Mouse (Mus musculus): Measurements from ENCODE around the gene Tecr. TPM values are rescaled to one million over a fixed set of nuclear protein-coding genes. Genes with fewer than 3 reads are reported as not detected.

Gene Tecr
- polyA plus RNA-seq (2014; fragmentation: Nextera tagmentation; extraction: Ambion mirVana) = 679 and 704 TPM in 2 replicates

DNA sequence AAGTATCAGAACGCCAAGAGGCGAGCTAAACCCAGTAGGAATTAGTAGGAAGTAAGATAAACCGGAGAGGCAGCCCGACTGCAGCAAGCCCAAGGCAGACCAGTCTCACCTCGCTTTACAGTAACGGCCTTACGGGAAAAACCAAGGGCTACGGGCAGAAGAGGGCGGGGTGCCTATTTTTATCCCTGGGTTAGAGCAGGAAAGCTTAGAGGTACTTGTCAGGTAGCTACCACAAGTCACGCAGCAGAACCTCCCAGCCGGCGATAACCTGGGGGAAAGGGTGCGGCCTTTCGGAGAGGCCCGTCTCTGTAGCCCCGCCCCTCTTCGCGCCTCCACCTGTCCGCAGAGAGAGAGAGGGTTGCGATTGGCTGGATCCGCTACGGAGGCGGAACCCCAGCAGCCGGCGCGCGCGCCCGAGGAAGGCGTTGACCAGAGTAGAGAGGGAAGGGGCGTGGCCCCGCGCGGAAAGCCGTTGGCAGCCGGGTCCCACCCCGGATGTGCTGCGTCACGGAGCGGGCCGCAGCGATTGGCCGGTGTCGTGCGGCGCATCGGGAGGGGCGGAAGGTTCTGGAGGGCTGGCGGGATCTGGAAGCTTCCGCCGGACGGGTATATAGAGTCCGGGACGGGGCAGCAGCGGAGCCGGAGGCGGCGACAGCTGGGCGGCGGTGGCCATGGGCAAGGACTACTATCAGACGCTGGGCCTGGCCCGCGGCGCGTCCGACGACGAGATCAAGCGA lies at the start of gene Tecr, which contains the start of gene Dnajb1:
TSS of gene Tecr (minus strand) at position 311 of the 737 bp plus-strand sequence.
TSS of gene Dnajb1 (plus strand) at position 533 of the 737 bp plus-strand sequence.
- Histone ChIP-seq H3K4me3 (ENCODE audit: low read depth, low read length) (peak within 1 kb of the TSS; percentile 84), H3K9me3 (ENCODE audit: control insufficient read depth, low read length) (no peaks in the 10 kb centered on the region), H3K27me3 (ENCODE audit: control insufficient read depth, insufficient read depth, low read length) (no peaks in the 10 kb centered on the region), H3K4me2 (ENCODE audit: low read depth, severe bottlenecking) (peak within 1 kb of the TSS; percentile 74), H3K9ac (ENCODE audit: low read length) (peak within 1 kb of the TSS; percentile 85), H3K4me1 (ENCODE audit: control insufficient read depth, insufficient read depth, low read length) (peaks cover 6% of the 10 kb centered on the region), H3K36me3 (ENCODE audit: control insufficient read depth, insufficient read depth, low read length) (peaks cover 16% of the 10 kb centered on the region), H3K27ac (replicated peaks; ENCODE audit: low read depth, low read length) (peak within 1 kb of the TSS; percentile 90)
- DNase-seq (ENCODE audit: low spot score) = peak; percentile 100
- peak; percentile 96 for ATAC-seq (ENCODE audit: insufficient number of reproducible peaks, low FRiP score, low TSS enrichment, low read depth)
- WGBS = under 1% methylated on average over 68 of the region's 69 CpGs

DNA sequence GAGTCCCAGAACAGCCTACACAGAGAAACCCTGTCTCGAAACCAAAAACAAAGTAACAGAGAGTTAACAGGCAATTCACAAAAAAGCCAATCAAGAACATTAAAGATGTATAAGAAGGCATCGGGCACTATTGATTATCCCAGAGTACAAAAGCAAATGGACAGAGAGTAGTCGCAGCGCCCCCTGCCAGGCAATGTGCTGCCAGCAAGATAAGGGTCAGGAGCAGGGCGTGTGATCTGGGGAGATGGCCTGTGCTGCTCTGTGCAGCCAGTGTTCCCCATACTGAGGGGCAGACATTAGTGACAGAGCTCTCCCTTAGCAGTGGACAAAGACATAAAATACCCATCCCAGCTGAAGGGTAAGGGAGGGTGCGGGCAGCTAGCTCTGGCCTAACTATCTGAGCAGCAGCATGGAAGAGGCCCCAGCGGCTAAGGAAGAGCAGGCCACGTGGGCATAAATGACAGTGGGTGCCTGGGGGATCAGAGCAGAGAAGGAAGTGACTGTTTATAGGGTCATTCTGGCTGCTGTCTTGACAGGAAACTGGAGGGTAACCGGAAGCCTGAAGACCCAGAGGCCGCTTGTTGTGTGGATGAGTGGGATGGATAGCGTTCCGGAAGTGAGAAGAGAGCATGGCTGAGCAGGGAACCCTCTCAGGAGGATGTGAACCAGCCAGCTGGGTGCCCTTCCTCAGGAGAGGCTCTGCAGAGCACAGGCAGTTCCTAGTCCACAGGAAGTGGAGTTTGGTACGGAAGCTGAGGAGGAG lies 48.9 kb upstream of the Tecr start:
- H3K4me3 ChIP-seq (ENCODE audit: low read depth, low read length) = no peak overlapping the region
- H3K4me2 ChIP-seq (ENCODE audit: low read depth, severe bottlenecking) = no peak overlapping the region
- ATAC-seq (ENCODE audit: insufficient number of reproducible peaks, low FRiP score, low TSS enrichment, low read depth) (no peak), DNase-seq (ENCODE audit: low spot score) (no peak)
- no peaks in the 10 kb centered on the region; the same call in 1 of the 2 replicates for H3K36me3 ChIP-seq (ENCODE audit: control insufficient read depth, insufficient read depth, low read length)
- peaks cover 27% of the 10 kb centered on the region for H3K4me1 ChIP-seq (ENCODE audit: control insufficient read depth, insufficient read depth, low read length)
- no peak overlapping the region for H3K27ac ChIP-seq (replicated peaks; ENCODE audit: low read depth, low read length)
- WGBS = 91% methylated on average over 13 of the region's 13 CpGs
- H3K27me3 ChIP-seq (ENCODE audit: control insufficient read depth, insufficient read depth, low read length) = no peaks in the 10 kb centered on the region
- H3K9ac ChIP-seq (ENCODE audit: low read length) = no peak overlapping the region
- H3K9me3 ChIP-seq (ENCODE audit: control insufficient read depth, low read length) = no peaks in the 10 kb centered on the region

DNA sequence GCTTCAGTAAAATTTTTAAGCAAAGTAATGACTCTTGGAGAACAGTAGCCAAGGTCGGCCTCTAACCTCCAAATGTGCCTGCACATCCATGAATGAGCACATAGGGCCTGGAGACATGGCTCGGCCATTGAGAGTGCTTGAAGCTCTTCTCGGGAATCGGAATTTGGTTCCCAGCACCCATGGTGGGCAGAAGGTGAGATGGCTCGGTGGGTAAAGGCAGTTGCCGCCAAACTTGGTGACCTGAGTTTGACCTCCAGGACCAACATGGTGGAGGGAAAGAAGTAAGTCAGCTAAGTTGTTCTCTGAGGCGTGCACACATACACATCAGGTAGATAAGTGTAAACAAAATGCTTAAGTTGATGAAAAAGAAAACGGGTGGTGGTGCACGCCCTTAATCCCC lies 48.3 kb upstream of the Tecr start:
- H3K4me3 ChIP-seq (ENCODE audit: low read depth, low read length) = no peak overlapping the region
- H3K36me3 ChIP-seq (ENCODE audit: control insufficient read depth, insufficient read depth, low read length) = no peaks in the 10 kb centered on the region; the same call in 1 of the 2 replicates
- no peak overlapping the region for H3K9ac ChIP-seq (ENCODE audit: low read length)
- no peak for ATAC-seq (ENCODE audit: insufficient number of reproducible peaks, low FRiP score, low TSS enrichment, low read depth)
- no peak for DNase-seq (ENCODE audit: low spot score)
- no peaks in the 10 kb centered on the region for H3K27me3 ChIP-seq (ENCODE audit: control insufficient read depth, insufficient read depth, low read length)
- peaks cover 21% of the 10 kb centered on the region for H3K4me1 ChIP-seq (ENCODE audit: control insufficient read depth, insufficient read depth, low read length)
- H3K27ac ChIP-seq (replicated peaks; ENCODE audit: low read depth, low read length) = no peak overlapping the region
- 91% methylated on average over 9 of the region's 9 CpGs for WGBS
- no peaks in the 10 kb centered on the region for H3K9me3 ChIP-seq (ENCODE audit: control insufficient read depth, low read length)
- no peak overlapping the region for H3K4me2 ChIP-seq (ENCODE audit: low read depth, severe bottlenecking)

DNA sequence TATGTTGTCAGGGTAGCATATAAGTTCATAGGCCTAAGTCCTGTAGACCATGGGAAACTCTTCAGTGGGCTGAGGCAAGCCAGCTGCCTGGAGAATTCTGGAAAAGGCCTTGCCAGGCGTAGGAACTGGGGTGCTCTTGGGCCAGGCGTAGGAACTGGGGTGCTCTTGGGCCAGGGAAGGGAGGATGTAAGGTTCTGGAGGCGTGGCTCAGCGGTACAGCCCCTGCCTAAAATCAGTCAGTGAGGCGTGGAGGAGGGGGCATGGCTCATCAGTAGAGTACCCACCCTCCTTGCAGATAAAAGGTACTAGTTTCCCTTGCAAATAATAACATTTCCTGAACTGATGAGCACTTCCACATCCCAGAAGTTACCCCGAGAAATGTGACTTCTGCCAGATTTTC lies 47.0 kb upstream of the Tecr start:
- 92% methylated on average over 6 of the region's 6 CpGs for WGBS

DNA sequence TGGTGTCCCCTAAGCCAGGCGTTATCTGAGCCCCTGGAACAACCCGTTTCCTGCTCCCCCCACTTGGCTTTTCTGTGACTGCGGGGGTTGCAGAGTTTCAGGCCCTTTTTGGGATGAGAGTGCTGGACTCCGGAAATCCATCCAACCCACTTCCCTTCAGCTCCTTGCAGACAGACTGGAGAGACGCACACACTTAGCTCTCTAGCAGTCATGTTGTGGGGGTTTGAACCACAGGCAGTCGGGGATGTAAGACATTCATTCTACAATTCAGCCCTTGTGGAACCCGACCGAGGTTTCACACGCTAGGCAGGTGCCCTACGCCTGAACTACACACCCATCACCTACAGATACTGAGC lies 45.9 kb upstream of the Tecr start:
- Histone ChIP-seq H3K4me3 (ENCODE audit: low read depth, low read length) (peak overlapping the region; percentile 76), H3K4me2 (ENCODE audit: low read depth, severe bottlenecking) (peak overlapping the region; percentile 92), H3K27me3 (ENCODE audit: control insufficient read depth, insufficient read depth, low read length) (no peaks in the 10 kb centered on the region), H3K27ac (replicated peaks; ENCODE audit: low read depth, low read length) (no peak overlapping the region), H3K9me3 (ENCODE audit: control insufficient read depth, low read length) (no peaks in the 10 kb centered on the region), H3K4me1 (ENCODE audit: control insufficient read depth, insufficient read depth, low read length) (peaks cover 7% of the 10 kb centered on the region; the same call in 1 of the 2 replicates), H3K9ac (ENCODE audit: low read length) (peak overlapping the region; percentile 43; the same call in 1 of the 2 replicates), H3K36me3 (ENCODE audit: control insufficient read depth, insufficient read depth, low read length) (no peaks in the 10 kb centered on the region; the same call in 1 of the 2 replicates)
- DNase-seq (ENCODE audit: low spot score) (no peak), ATAC-seq (ENCODE audit: insufficient number of reproducible peaks, low FRiP score, low TSS enrichment, low read depth) (no peak)
- 48% methylated on average over 10 of the region's 10 CpGs for WGBS

More for the DNA sequence above, 47.0 kb upstream of the Tecr start:
- ATAC-seq (ENCODE audit: insufficient number of reproducible peaks, low FRiP score, low TSS enrichment, low read depth) = no peak
- H3K9me3 ChIP-seq (ENCODE audit: control insufficient read depth, low read length) = no peaks in the 10 kb centered on the region
- no peaks in the 10 kb centered on the region; the same call in 1 of the 2 replicates for H3K36me3 ChIP-seq (ENCODE audit: control insufficient read depth, insufficient read depth, low read length)
- no peak overlapping the region for H3K4me3 ChIP-seq (ENCODE audit: low read depth, low read length)
- H3K27ac ChIP-seq (replicated peaks; ENCODE audit: low read depth, low read length) = no peak overlapping the region
- no peak overlapping the region for H3K4me2 ChIP-seq (ENCODE audit: low read depth, severe bottlenecking)
- peaks cover 8% of the 10 kb centered on the region; the same call in 1 of the 2 replicates for H3K4me1 ChIP-seq (ENCODE audit: control insufficient read depth, insufficient read depth, low read length)
- H3K27me3 ChIP-seq (ENCODE audit: control insufficient read depth, insufficient read depth, low read length) = no peaks in the 10 kb centered on the region
- H3K9ac ChIP-seq (ENCODE audit: low read length) = no peak overlapping the region
- DNase-seq (ENCODE audit: low spot score) = no peak

DNA sequence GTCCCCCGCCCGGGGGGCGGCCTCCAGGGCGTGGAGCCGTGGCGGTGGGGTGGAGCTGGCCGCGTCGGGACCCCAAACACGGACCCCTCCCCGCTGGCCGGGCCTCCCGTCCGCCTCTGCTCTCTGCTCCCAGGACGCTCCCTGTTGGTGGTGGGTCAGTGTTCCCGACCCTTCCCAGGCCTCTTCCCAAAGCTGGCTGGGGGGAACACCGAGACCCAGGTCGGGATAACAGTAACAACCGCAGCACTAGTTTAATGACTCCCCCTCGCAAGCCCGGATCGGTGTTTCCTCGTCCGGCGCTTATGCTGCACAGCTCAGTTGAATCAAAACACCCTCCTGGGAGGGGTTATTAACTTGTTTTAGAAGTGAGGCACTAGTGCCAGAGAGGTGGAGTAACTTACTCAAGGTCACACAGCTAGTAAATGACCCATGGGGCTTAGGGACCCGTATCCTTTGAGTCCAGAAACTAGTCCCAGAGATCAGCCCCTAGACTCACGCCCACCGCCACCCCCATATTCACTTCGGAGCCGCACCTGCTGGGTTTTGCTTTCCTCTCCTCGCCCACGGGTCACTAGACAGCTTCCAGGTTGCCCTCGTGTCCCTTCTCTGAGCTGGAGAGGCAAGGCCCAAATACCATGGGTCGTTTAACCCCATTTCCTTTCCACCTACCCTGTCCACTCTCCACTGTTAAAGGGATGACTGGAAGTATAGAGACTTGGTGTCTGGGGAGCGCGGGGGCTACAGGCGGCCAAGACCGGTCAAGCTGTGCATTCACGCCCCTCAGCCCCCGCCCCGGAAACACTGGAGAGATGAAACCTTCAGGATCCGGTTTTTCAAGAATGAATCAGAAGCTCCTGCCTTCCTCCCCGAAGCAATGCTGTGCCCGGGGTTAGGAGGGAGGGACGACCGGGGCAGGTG lies 45.2 kb upstream of the Tecr start:
- ATAC-seq (ENCODE audit: insufficient number of reproducible peaks, low FRiP score, low TSS enrichment, low read depth) = no peak; the same call in 1 of the 2 replicates

DNA sequence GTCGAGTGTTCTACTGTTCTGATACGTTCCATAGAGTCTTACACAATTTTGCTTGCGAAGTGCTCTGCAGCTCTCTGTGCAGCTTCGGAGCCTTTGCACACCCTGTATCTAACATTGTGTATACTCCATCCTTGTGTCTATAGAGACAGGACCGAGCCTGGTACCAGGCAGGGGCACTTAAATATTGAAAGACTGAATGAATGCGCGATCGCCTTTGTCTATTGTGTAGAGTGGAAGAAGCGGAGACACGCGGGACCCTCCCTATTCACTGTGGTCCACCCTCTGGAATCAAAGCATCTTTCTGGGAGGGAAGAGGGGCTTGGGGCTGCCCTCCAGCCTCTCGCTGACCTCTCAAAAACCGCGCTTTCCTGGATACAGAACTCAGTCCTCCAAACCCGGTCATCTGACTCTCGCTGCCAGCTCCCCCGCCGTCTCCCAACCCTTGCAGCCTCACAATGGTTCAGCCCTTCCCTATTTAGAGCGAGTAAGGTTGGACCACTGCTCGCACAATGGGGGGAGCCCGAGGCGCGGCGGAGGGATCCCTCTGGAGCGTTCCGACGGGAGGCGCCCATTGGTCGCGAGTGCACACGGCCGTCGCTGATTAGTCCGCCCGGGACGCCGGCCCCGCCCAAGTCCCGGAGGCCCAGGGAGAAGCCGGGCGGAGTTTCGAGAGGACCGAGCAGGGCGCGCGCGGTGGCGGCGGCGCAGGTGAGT lies 44.4 kb upstream of the Tecr start, which contains the start of gene Gipc1:
TSS of gene Gipc1 (plus strand) at position 648 of the 714 bp plus-strand sequence.
- Histone ChIP-seq H3K36me3 (ENCODE audit: control insufficient read depth, insufficient read depth, low read length) (no peaks in the 10 kb centered on the region), H3K27ac (replicated peaks; ENCODE audit: low read depth, low read length) (peak within 1 kb of the TSS; percentile 76), H3K4me2 (ENCODE audit: low read depth, severe bottlenecking) (peak within 1 kb of the TSS; percentile 92), H3K27me3 (ENCODE audit: control insufficient read depth, insufficient read depth, low read length) (no peaks in the 10 kb centered on the region), H3K9ac (ENCODE audit: low read length) (peak within 1 kb of the TSS; percentile 70), H3K9me3 (ENCODE audit: control insufficient read depth, low read length) (no peaks in the 10 kb centered on the region), H3K4me3 (ENCODE audit: low read depth, low read length) (peak within 1 kb of the TSS; percentile 76), H3K4me1 (ENCODE audit: control insufficient read depth, insufficient read depth, low read length) (peaks cover 7% of the 10 kb centered on the region; the same call in 1 of the 2 replicates)
- WGBS = 6% methylated on average over 49 of the region's 50 CpGs
- ATAC-seq (ENCODE audit: insufficient number of reproducible peaks, low FRiP score, low TSS enrichment, low read depth) (peak; percentile 94), DNase-seq (ENCODE audit: low spot score) (peak; percentile 98)

More for the DNA sequence above, 45.2 kb upstream of the Tecr start:
- Histone ChIP-seq H3K27ac (replicated peaks; ENCODE audit: low read depth, low read length) (0 out of 2 replicates have a peak overlapping the region, but pooled peaks have one; percentile 3), H3K27me3 (ENCODE audit: control insufficient read depth, insufficient read depth, low read length) (no peaks in the 10 kb centered on the region), H3K4me3 (ENCODE audit: low read depth, low read length) (peak overlapping the region; percentile 76), H3K4me1 (ENCODE audit: control insufficient read depth, insufficient read depth, low read length) (peaks cover 7% of the 10 kb centered on the region; the same call in 1 of the 2 replicates), H3K4me2 (ENCODE audit: low read depth, severe bottlenecking) (peak overlapping the region; percentile 92), H3K36me3 (ENCODE audit: control insufficient read depth, insufficient read depth, low read length) (no peaks in the 10 kb centered on the region; the same call in 1 of the 2 replicates), H3K9me3 (ENCODE audit: control insufficient read depth, low read length) (no peaks in the 10 kb centered on the region), H3K9ac (ENCODE audit: low read length) (peak overlapping the region; percentile 70)
- no peak for DNase-seq (ENCODE audit: low spot score)
- WGBS = 3% methylated on average over 42 of the region's 46 CpGs
